Mouse (Mus musculus) kidney, adult 2 months (tissue): ENCODE results near the gene Tmem108. TPM values are rescaled to one million over a fixed set of nuclear protein-coding genes. Genes with fewer than 3 reads are reported as not detected.

Source experiments
- DNase-seq: peaks from one replicate; pipeline ENCODE4 v3.0.0; 2021
- H3K27ac ChIP-seq: fragments of 200-500 bp; 2 replicates; pipeline ENCODE4 v1.5.1; 2012; ENCODE audit warnings: low read depth, low read length, control low read depth, inconsistent platforms; ENCODE audit not compliant: insufficient read depth
- H3K27me3 ChIP-seq: fragments of 200-500 bp; replicated peaks from 2 replicates; pipeline ENCODE4 v1.6.1; 2012; ENCODE audit warnings: mild to moderate bottlenecking, moderate library complexity, low read length, inconsistent platforms; ENCODE audit not compliant: control insufficient read depth, insufficient read depth
- H3K36me3 ChIP-seq: fragments of 200-500 bp; 2 replicates; pipeline ENCODE4 v1.6.1; 2012; ENCODE audit warnings: mild to moderate bottlenecking, moderate library complexity, low read length, inconsistent platforms; ENCODE audit not compliant: control insufficient read depth, insufficient read depth
- H3K4me1 ChIP-seq: fragments of 200-500 bp; 2 replicates; pipeline ENCODE4 v1.6.1; 2011; ENCODE audit warnings: low read length; ENCODE audit not compliant: control insufficient read depth, insufficient read depth
- H3K4me3 ChIP-seq: fragments of 200-500 bp; 2 replicates; pipeline ENCODE4 v1.5.1; 2011; ENCODE audit warnings: mild to moderate bottlenecking, low read depth, low read length, control low read depth; ENCODE audit not compliant: insufficient read depth
- CTCF ChIP-seq: fragments of 200-500 bp; conservative IDR thresholded peaks from 2 replicates; pipeline ENCODE4 v1.5.1; 2011; ENCODE audit warnings: low read depth, mild to moderate bottlenecking, control low read depth, low read length, moderate library complexity, mixed read lengths; ENCODE audit not compliant: insufficient read depth, insufficient read length
- POLR2A ChIP-seq: fragments of 200-500 bp; IDR thresholded peaks from one replicate; pipeline ENCODE4 v1.6.1; 2011; ENCODE audit warnings: low read depth, low read length, control low read depth
- WGBS: fragments of 180-500 bp; shearing (Covaris S2); methylation state at CpG from one replicate; pipeline ENCODE4 v1.1.7; 2018; 5-methylcytosine and 5-hydroxymethylcytosine counted together
- polyA plus RNA-seq: library from polyadenylated mRNA; depleted of rRNA; stranded (reverse); fragments of >200 nt; gene quantifications from 2 replicates; pipeline ENCODE4 v1.2.3, GENCODE M21; 2012

Tmem108 gene
- polyA plus RNA-seq, 1 experiment, result 7.1 TPM

DNA sequence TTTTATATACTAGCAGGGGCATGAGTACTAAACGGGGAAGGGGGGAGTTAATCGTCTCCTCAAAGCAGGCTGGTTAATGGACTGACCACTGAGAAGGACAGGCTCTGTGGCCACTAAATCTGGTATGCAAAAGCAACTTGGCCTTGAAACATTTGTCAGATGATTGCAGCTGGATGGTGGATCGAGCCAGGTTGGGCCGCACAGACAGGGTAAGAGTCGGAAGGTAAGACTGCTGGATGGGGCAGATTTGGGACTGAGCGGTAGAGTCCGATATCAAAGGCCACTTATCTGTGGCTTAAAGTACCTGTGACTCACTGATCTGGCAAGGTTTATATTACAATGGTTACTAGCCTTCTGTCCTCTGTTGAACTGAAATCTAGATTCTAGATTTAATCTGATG, 115.9 kb downstream of the Tmem108 start:
- no peak overlapping the region for H3K4me3 ChIP-seq
- 0 out of 2 replicates have a peak, but pooled peaks cover 3% of the 10 kb centered on the region for H3K4me1 ChIP-seq
- no peaks in the 10 kb centered on the region for H3K27me3 ChIP-seq
- TF ChIP-seq CTCF, result no peak
- no peak for TF ChIP-seq POLR2A
- 91% methylated on average over 7 of the region's 7 CpGs for WGBS
- DNase-seq, result no peak
- H3K27ac ChIP-seq, result no peak overlapping the region
- H3K36me3 ChIP-seq, result no peaks in the 10 kb centered on the region

DNA sequence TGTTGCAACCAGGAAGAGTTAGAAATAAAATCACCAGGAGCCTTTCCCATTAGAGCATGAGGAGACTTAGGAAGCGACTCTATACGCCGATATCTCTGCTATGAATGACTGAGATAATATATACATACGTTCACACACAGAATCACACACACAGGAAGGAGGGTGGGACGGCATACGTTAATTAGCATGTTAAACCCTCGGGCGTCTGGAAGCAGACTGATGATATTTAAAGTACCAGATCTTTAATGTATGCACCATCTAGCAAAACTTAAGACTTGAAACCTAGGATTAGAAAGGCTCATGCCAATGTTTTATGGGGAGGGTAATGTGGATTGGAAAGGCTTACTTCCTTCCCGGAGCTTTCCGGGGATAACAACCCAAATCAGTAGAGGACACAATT, 119.3 kb downstream of the Tmem108 start:
- no peak for DNase-seq
- Histone ChIP-seq H3K36me3 (no peaks in the 10 kb centered on the region), H3K4me3 (no peak overlapping the region), H3K27ac (no peak overlapping the region), H3K27me3 (no peaks in the 10 kb centered on the region), H3K4me1 (peaks cover 3% of the 10 kb centered on the region; the same call in 1 of the 2 replicates)
- TF ChIP-seq POLR2A (no peak), CTCF (no peak)
- 88% methylated on average over 10 of the region's 10 CpGs for WGBS

DNA sequence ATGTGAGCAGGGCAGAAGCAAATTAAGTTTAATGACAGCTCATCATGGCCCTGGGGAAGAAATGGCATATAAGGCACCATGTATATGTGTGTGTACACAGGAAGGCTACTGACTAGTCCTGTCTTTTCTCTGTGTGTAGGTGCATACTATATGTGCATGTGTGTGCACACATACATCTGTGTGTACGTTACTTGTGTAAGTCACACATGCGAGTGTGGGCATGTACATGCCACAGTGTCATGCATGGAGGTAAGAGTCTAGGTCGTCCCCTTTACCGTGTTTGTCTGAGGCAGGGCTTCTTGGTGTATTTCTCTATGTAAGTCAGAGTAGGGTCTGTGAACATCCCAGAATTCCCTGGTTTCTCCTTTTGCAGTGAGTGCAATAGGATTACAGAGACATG, 120.3 kb downstream of the Tmem108 start:
- WGBS, result 92% methylated on average over 4 of the region's 4 CpGs
- H3K4me3 ChIP-seq, result no peak overlapping the region
- DNase-seq, result no peak
- TF ChIP-seq POLR2A (no peak), CTCF (no peak)
- no peaks in the 10 kb centered on the region for H3K27me3 ChIP-seq
- peaks cover under 1% of the 10 kb centered on the region; the same call in 1 of the 2 replicates for H3K4me1 ChIP-seq
- H3K36me3 ChIP-seq, result no peaks in the 10 kb centered on the region
- no peak overlapping the region for H3K27ac ChIP-seq

DNA sequence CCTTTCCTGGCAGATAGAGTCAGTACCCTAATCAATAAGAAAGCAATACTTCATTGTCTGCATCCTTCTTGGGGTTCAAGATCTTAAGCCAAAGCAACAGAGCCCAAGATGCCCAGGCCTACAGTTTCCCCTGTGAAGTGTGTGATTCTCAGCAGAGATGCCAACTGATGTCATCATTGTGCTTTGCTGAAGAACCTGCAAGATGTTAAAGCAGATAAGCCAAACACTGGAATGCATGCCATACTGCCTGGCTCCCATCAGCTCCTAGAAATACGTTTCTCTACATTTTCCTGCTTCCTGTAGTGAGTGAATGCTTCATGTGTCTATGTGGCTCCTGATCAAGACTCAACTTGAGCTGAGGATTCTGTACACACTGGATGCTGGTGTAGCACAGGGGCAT, 122.2 kb downstream of the Tmem108 start:
- WGBS, result 66% methylated on average over 1 of the region's 1 CpGs
- DNase-seq, result no peak
- TF ChIP-seq POLR2A (no peak), CTCF (no peak)
- Histone ChIP-seq H3K27me3 (no peaks in the 10 kb centered on the region), H3K36me3 (no peaks in the 10 kb centered on the region), H3K4me3 (no peak overlapping the region), H3K27ac (no peak overlapping the region), H3K4me1 (no peaks in the 10 kb centered on the region; the same call in 1 of the 2 replicates)

GRCm38 (mm10) chr9:103637451-103637850, 124.2 kb downstream of the Tmem108 start:
- 82% methylated on average over 3 of the region's 3 CpGs for WGBS

DNA sequence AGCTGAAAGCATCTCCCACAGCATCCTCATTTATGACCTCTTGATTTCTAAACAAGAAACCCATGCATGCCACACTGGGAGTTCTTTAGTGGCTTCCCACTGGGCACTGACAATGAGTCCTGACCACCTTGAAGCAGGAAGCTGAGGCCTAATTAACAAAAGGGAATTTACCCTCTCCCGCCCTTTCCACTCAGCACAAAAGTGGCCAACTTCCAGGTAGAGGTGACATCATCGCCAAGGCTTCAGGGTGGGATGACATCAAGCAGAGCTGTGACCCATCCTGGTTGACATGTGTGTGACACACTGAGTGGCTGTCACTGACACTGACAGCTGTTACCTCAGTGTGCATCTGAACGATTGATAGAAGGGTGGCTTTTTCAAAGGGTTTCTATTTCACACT, 124.8 kb downstream of the Tmem108 start:
- Histone ChIP-seq H3K36me3 (no peaks in the 10 kb centered on the region), H3K27ac (no peak overlapping the region), H3K4me1 (no peaks in the 10 kb centered on the region; the same call in 1 of the 2 replicates), H3K27me3 (no peaks in the 10 kb centered on the region), H3K4me3 (no peak overlapping the region)
- no peak for TF ChIP-seq POLR2A
- TF ChIP-seq CTCF, result no peak
- WGBS, result 68% methylated on average over 3 of the region's 3 CpGs
- no peak for DNase-seq

More at GRCm38 (mm10) chr9:103637451-103637850, 124.2 kb downstream of the Tmem108 start:
- Histone ChIP-seq H3K27me3 (no peaks in the 10 kb centered on the region), H3K36me3 (no peaks in the 10 kb centered on the region), H3K4me1 (no peaks in the 10 kb centered on the region; the same call in 1 of the 2 replicates), H3K27ac (no peak overlapping the region), H3K4me3 (no peak overlapping the region)
- no peak for DNase-seq
- TF ChIP-seq CTCF (no peak), POLR2A (no peak)

GRCm38 (mm10) chr9:103628861-103629469, 132.7 kb downstream of the Tmem108 start:
- no peak for DNase-seq
- Histone ChIP-seq H3K4me1 (0 out of 2 replicates have a peak, but pooled peaks cover 3% of the 10 kb centered on the region), H3K4me3 (no peak overlapping the region), H3K36me3 (no peaks in the 10 kb centered on the region), H3K27ac (no peak overlapping the region), H3K27me3 (no peaks in the 10 kb centered on the region)
- WGBS, result 53% methylated on average over 9 of the region's 9 CpGs
- TF ChIP-seq CTCF, result no peak

GRCm38 (mm10) chr9:103627404-103627900, 134.2 kb downstream of the Tmem108 start:
- DNase-seq, result no peak
- no peak for TF ChIP-seq POLR2A
- TF ChIP-seq CTCF, result no peak
- no peaks in the 10 kb centered on the region for H3K27me3 ChIP-seq
- no peak overlapping the region for H3K4me3 ChIP-seq
- no peak overlapping the region for H3K27ac ChIP-seq
- no peaks in the 10 kb centered on the region for H3K36me3 ChIP-seq
- peaks cover 10% of the 10 kb centered on the region; the same call in 1 of the 2 replicates for H3K4me1 ChIP-seq
- WGBS, result 94% methylated on average over 8 of the region's 8 CpGs
